Mouse (Mus musculus): ENCODE measurements around the gene Dock6. TPM values are rescaled to one million over a fixed set of nuclear protein-coding genes. Genes with fewer than 3 reads are reported as not detected.

Dock6 gene
- polyA plus RNA-seq, 1 experiment = 59.4 TPM

GRCm38 (mm10) chr9:21843086-21843485, 9.3 kb downstream of the Dock6 start:
- TF ChIP-seq POLR2A (IDR thresholded peaks at IDR 0.05; ENCODE audit: borderline replicate concordance, extremely low read depth, insufficient read depth, insufficient read length, poor library complexity, severe bottlenecking) = no peak
- TF ChIP-seq CTCF (IDR thresholded peaks at IDR 0.05; ENCODE audit: borderline replicate concordance, extremely low read depth, insufficient read depth, insufficient read length) = no peak
- DNase-seq (ENCODE audit: low read depth) = peak; percentile 6

GRCm38 (mm10) chr9:21842391-21842790, 10.0 kb downstream of the Dock6 start:
- no peak for DNase-seq (ENCODE audit: low read depth)
- TF ChIP-seq POLR2A (IDR thresholded peaks at IDR 0.05; ENCODE audit: borderline replicate concordance, extremely low read depth, insufficient read depth, insufficient read length, poor library complexity, severe bottlenecking) (no peak), CTCF (IDR thresholded peaks at IDR 0.05; ENCODE audit: borderline replicate concordance, extremely low read depth, insufficient read depth, insufficient read length) (no peak)

GRCm38 (mm10) chr9:21841340-21841739, 11.1 kb downstream of the Dock6 start:
- no peak for DNase-seq (ENCODE audit: low read depth)
- TF ChIP-seq CTCF (IDR thresholded peaks at IDR 0.05; ENCODE audit: borderline replicate concordance, extremely low read depth, insufficient read depth, insufficient read length) (no peak), POLR2A (IDR thresholded peaks at IDR 0.05; ENCODE audit: borderline replicate concordance, extremely low read depth, insufficient read depth, insufficient read length, poor library complexity, severe bottlenecking) (no peak)

GRCm38 (mm10) chr9:21840115-21840787, 12.2 kb downstream of the Dock6 start:
- peak; percentile 59 for DNase-seq (ENCODE audit: low read depth)
- TF ChIP-seq CTCF (IDR thresholded peaks at IDR 0.05; ENCODE audit: borderline replicate concordance, extremely low read depth, insufficient read depth, insufficient read length) (peak; percentile 83), POLR2A (IDR thresholded peaks at IDR 0.05; ENCODE audit: borderline replicate concordance, extremely low read depth, insufficient read depth, insufficient read length, poor library complexity, severe bottlenecking) (no peak)

GRCm38 (mm10) chr9:21837690-21838089, 14.7 kb downstream of the Dock6 start:
- no peak for TF ChIP-seq CTCF (IDR thresholded peaks at IDR 0.05; ENCODE audit: borderline replicate concordance, extremely low read depth, insufficient read depth, insufficient read length)
- no peak for TF ChIP-seq POLR2A (IDR thresholded peaks at IDR 0.05; ENCODE audit: borderline replicate concordance, extremely low read depth, insufficient read depth, insufficient read length, poor library complexity, severe bottlenecking)
- DNase-seq (ENCODE audit: low read depth) = no peak

GRCm38 (mm10) chr9:21835258-21835912, 17.1 kb downstream of the Dock6 start, which contains the start of gene Angptl8:
Angptl8 (plus strand) TSS chr9:21835510.
- TF ChIP-seq CTCF (IDR thresholded peaks at IDR 0.05; ENCODE audit: borderline replicate concordance, extremely low read depth, insufficient read depth, insufficient read length) = no peak
- TF ChIP-seq POLR2A (IDR thresholded peaks at IDR 0.05; ENCODE audit: borderline replicate concordance, extremely low read depth, insufficient read depth, insufficient read length, poor library complexity, severe bottlenecking) = no peak
- no peak for DNase-seq (ENCODE audit: low read depth)

- DNase-seq (ENCODE audit: low read depth) = no peak
- TF ChIP-seq CTCF (IDR thresholded peaks at IDR 0.05; ENCODE audit: borderline replicate concordance, extremely low read depth, insufficient read depth, insufficient read length) (no peak), POLR2A (IDR thresholded peaks at IDR 0.05; ENCODE audit: borderline replicate concordance, extremely low read depth, insufficient read depth, insufficient read length, poor library complexity, severe bottlenecking) (no peak)
Measured at GRCm38 (mm10) chr9:21831558-21832240, 20.7 kb downstream of the Dock6 start.

GRCm38 (mm10) chr9:21830936-21831335, 21.5 kb downstream of the Dock6 start:
- TF ChIP-seq CTCF (IDR thresholded peaks at IDR 0.05; ENCODE audit: borderline replicate concordance, extremely low read depth, insufficient read depth, insufficient read length) (no peak), POLR2A (IDR thresholded peaks at IDR 0.05; ENCODE audit: borderline replicate concordance, extremely low read depth, insufficient read depth, insufficient read length, poor library complexity, severe bottlenecking) (no peak)

GRCm38 (mm10) chr9:21830461-21830850, 22.0 kb downstream of the Dock6 start:
- TF ChIP-seq CTCF (IDR thresholded peaks at IDR 0.05; ENCODE audit: borderline replicate concordance, extremely low read depth, insufficient read depth, insufficient read length) (no peak), POLR2A (IDR thresholded peaks at IDR 0.05; ENCODE audit: borderline replicate concordance, extremely low read depth, insufficient read depth, insufficient read length, poor library complexity, severe bottlenecking) (no peak)

More at GRCm38 (mm10) chr9:21830936-21831335, 21.5 kb downstream of the Dock6 start:
- no peak for DNase-seq (ENCODE audit: low read depth)

GRCm38 (mm10) chr9:21829834-21830460, 22.5 kb downstream of the Dock6 start:
- DNase-seq (ENCODE audit: low read depth) = no peak
- TF ChIP-seq CTCF (IDR thresholded peaks at IDR 0.05; ENCODE audit: borderline replicate concordance, extremely low read depth, insufficient read depth, insufficient read length) (no peak), POLR2A (IDR thresholded peaks at IDR 0.05; ENCODE audit: borderline replicate concordance, extremely low read depth, insufficient read depth, insufficient read length, poor library complexity, severe bottlenecking) (no peak)

More at GRCm38 (mm10) chr9:21830461-21830850, 22.0 kb downstream of the Dock6 start:
- no peak for DNase-seq (ENCODE audit: low read depth)

- TF ChIP-seq CTCF (IDR thresholded peaks at IDR 0.05; ENCODE audit: borderline replicate concordance, extremely low read depth, insufficient read depth, insufficient read length) (no peak), POLR2A (IDR thresholded peaks at IDR 0.05; ENCODE audit: borderline replicate concordance, extremely low read depth, insufficient read depth, insufficient read length, poor library complexity, severe bottlenecking) (no peak)
- no peak for DNase-seq (ENCODE audit: low read depth)
Measured at GRCm38 (mm10) chr9:21824366-21824765, 28.1 kb downstream of the Dock6 start.

All from brain, embryonic 14.5 days (tissue).